Mouse (Mus musculus): ENCODE measurements around the gene Sox2. TPM values are rescaled to one million over a fixed set of nuclear protein-coding genes. Genes with fewer than 3 reads are reported as not detected.

Gene Sox2
- total and polyA plus RNA-seq, 3 experiments = not detected

- Histone ChIP-seq H3K9me3 (replicated peaks; ENCODE audit: insufficient read depth, low read length) (no peaks in the 10 kb centered on the region), H3K27me3 (ENCODE audit: control insufficient read depth in 1 of 2, insufficient read depth in 2 of 2, low read length in 2 of 2) (no peaks in the 10 kb centered on the region), H3K4me3 (ENCODE audit: control insufficient read depth in 1 of 2, insufficient read depth in 1 of 2, low read depth in 2 of 2, low read length in 2 of 2) (no peak overlapping the region), H3K79me2 (ENCODE audit: control insufficient read depth, insufficient read depth, low read length, poor library complexity) (no peaks in the 10 kb centered on the region), H3K27ac (ENCODE audit: control insufficient read depth, low read depth, low read length) (no peak overlapping the region), H3K4me1 (ENCODE audit: control insufficient read depth in 1 of 2, insufficient read depth in 2 of 2, low read length in 2 of 2) (no peaks in the 10 kb centered on the region), H3K9ac (ENCODE audit: control insufficient read depth, low read depth, low read length, poor library complexity, severe bottlenecking) (no peak overlapping the region), H3K36me3 (ENCODE audit: control insufficient read depth in 1 of 2, insufficient read depth in 2 of 2, low read length in 2 of 2) (no peaks in the 10 kb centered on the region)
- DNase-seq (ENCODE audit: low read depth, low spot score) = no peak
- TF ChIP-seq NELFE (IDR thresholded peaks at IDR 0.05; ENCODE audit: low read depth, low read length) (no peak), SMC3 (IDR thresholded peaks at IDR 0.05; ENCODE audit: low read depth, low read length) (no peak), TBP (IDR thresholded peaks at IDR 0.05; ENCODE audit: low read depth, low read length) (no peak), MXI1 (IDR thresholded peaks at IDR 0.05; ENCODE audit: low read depth, low read length) (no peak), MAFK (IDR thresholded peaks at IDR 0.05; ENCODE audit: borderline replicate concordance, low read depth, low read length) (no peak), RCOR1 (IDR thresholded peaks at IDR 0.05; ENCODE audit: low read depth, low read length) (no peak), GABPA (IDR thresholded peaks at IDR 0.05; ENCODE audit: low read depth, low read length) (no peak)
These were observed 13.8 kb downstream of the Sox2 start for GRCm38 (mm10) chr3:34663701-34664635.

- Histone ChIP-seq H3K9ac (ENCODE audit: control insufficient read depth, low read depth, low read length, poor library complexity, severe bottlenecking) (no peak overlapping the region), H3K36me3 (ENCODE audit: control insufficient read depth in 1 of 2, insufficient read depth in 2 of 2, low read length in 2 of 2) (no peaks in the 10 kb centered on the region), H3K27ac (ENCODE audit: control insufficient read depth, low read depth, low read length) (no peak overlapping the region), H3K4me1 (ENCODE audit: control insufficient read depth in 1 of 2, insufficient read depth in 2 of 2, low read length in 2 of 2) (no peaks in the 10 kb centered on the region), H3K4me3 (ENCODE audit: control insufficient read depth in 1 of 2, insufficient read depth in 1 of 2, low read depth in 2 of 2, low read length in 2 of 2) (no peak overlapping the region), H3K9me3 (replicated peaks; ENCODE audit: insufficient read depth, low read length) (no peaks in the 10 kb centered on the region), H3K79me2 (ENCODE audit: control insufficient read depth, insufficient read depth, low read length, poor library complexity) (no peaks in the 10 kb centered on the region), H3K27me3 (ENCODE audit: control insufficient read depth in 1 of 2, insufficient read depth in 2 of 2, low read length in 2 of 2) (no peaks in the 10 kb centered on the region)
- no peak for DNase-seq (ENCODE audit: low read depth, low spot score)
- no peak for TF ChIP-seq TBP (IDR thresholded peaks at IDR 0.05; ENCODE audit: low read depth, low read length)
- no peak for TF ChIP-seq MXI1 (IDR thresholded peaks at IDR 0.05; ENCODE audit: low read depth, low read length)
- no peak for TF ChIP-seq CHD1 (IDR thresholded peaks at IDR 0.05; ENCODE audit: low read depth, low read length)
- TF ChIP-seq TAL1 (IDR thresholded peaks at IDR 0.05; ENCODE audit: low read length) = no peak
- no peak for TF ChIP-seq HCFC1 (IDR thresholded peaks at IDR 0.05; ENCODE audit: low read depth, low read length)
- no peak for TF ChIP-seq MYB (IDR thresholded peaks at IDR 0.05; ENCODE audit: low read depth, low read length)
- TF ChIP-seq BHLHE40 (IDR thresholded peaks at IDR 0.05; ENCODE audit: borderline replicate concordance, low read depth, low read length) = no peak
- no peak for TF ChIP-seq KAT2A (conservative IDR thresholded peaks at IDR 0.05; ENCODE audit: low read depth, low read length)
- no peak for TF ChIP-seq SMC3 (IDR thresholded peaks at IDR 0.05; ENCODE audit: low read depth, low read length)
- no peak for TF ChIP-seq USF2 (IDR thresholded peaks at IDR 0.05; ENCODE audit: borderline replicate concordance in 1 of 2, insufficient read depth in 1 of 2, low read depth in 1 of 2, low read length in 2 of 2)
- TF ChIP-seq USF1 (IDR thresholded peaks at IDR 0.05; ENCODE audit: low read depth, low read length) = no peak
- TF ChIP-seq CTCF (IDR thresholded peaks at IDR 0.05 in 2 of 3, conservative IDR thresholded peaks at IDR 0.05 in 1 of 3; ENCODE audit: control insufficient read depth in 1 of 3, insufficient read depth in 1 of 3, low read depth in 2 of 3, low read length in 3 of 3, poor library complexity in 1 of 3, severe bottlenecking in 1 of 3) = no peak
- no peak for TF ChIP-seq ELF1 (IDR thresholded peaks at IDR 0.05; ENCODE audit: low read depth, low read length)
- TF ChIP-seq MAFK (IDR thresholded peaks at IDR 0.05; ENCODE audit: borderline replicate concordance, low read depth, low read length) = no peak
- TF ChIP-seq ZC3H11A (IDR thresholded peaks at IDR 0.05; ENCODE audit: low read depth, low read length) = no peak
- no peak for TF ChIP-seq E2F4 (IDR thresholded peaks at IDR 0.05; ENCODE audit: borderline replicate concordance, low read depth, low read length)
- TF ChIP-seq GABPA (IDR thresholded peaks at IDR 0.05; ENCODE audit: low read depth, low read length) = no peak
- TF ChIP-seq UBTF (IDR thresholded peaks at IDR 0.05; ENCODE audit: borderline replicate concordance, insufficient read depth, low read depth, low read length) = no peak
- TF ChIP-seq POLR2A (IDR thresholded peaks at IDR 0.05; ENCODE audit: control insufficient read depth in 1 of 2, insufficient read depth in 1 of 2, low read depth in 1 of 2, low read length in 2 of 2, poor library complexity in 1 of 2) = no peak
These were observed 14.7 kb downstream of the Sox2 start for GRCm38 (mm10) chr3:34664636-34665531.

All from MEL (cell line).